Mouse (Mus musculus) thymus, postnatal 4 days (tissue): Measurements from ENCODE around the gene Nppb.

ENCODE experiments used
- DNase-seq: peaks from one replicate; pipeline ENCODE4 v3.0.0; 2021

The Nppb gene

GRCm38 (mm10) chr4:147978391-147978790, 7.2 kb upstream of the Nppb start:
- no peak for DNase-seq

- DNase-seq: no peak
Observed at GRCm38 (mm10) chr4:147979441-147979860, 6.1 kb upstream of the Nppb start.

- DNase-seq: no peak
Observed at GRCm38 (mm10) chr4:147993571-147994095, 8.0 kb downstream of the Nppb start.

- DNase-seq: no peak
Observed at GRCm38 (mm10) chr4:147995311-147995710, 9.7 kb downstream of the Nppb start.

- no peak for DNase-seq
Observed at GRCm38 (mm10) chr4:148000202-148000772, 14.7 kb downstream of the Nppb start, which contains the start of gene Nppa. TSS of gene Nppa (plus strand) at chr4:148000722.

GRCm38 (mm10) chr4:148001013-148001789, 15.6 kb downstream of the Nppb start:
- no peak for DNase-seq

- no peak for DNase-seq
Observed at GRCm38 (mm10) chr4:148001866-148002265, 16.3 kb downstream of the Nppb start.

- no peak for DNase-seq
Observed at GRCm38 (mm10) chr4:148004361-148004760, 18.8 kb downstream of the Nppb start.

- DNase-seq: peak; percentile 34
Observed at GRCm38 (mm10) chr4:148008412-148008811, 22.8 kb downstream of the Nppb start.

- no peak for DNase-seq
Observed at GRCm38 (mm10) chr4:148009641-148010040, 24.1 kb downstream of the Nppb start.

- DNase-seq: no peak
Observed at GRCm38 (mm10) chr4:148011332-148011731, 25.7 kb downstream of the Nppb start.

GRCm38 (mm10) chr4:148012216-148012615, 26.6 kb downstream of the Nppb start:
- DNase-seq: no peak

- peak; percentile 22 for DNase-seq
Observed at GRCm38 (mm10) chr4:148015418-148015817, 29.8 kb downstream of the Nppb start.

- DNase-seq: no peak
Observed at GRCm38 (mm10) chr4:148016981-148017380, 31.4 kb downstream of the Nppb start.

GRCm38 (mm10) chr4:148018410-148018809, 32.8 kb downstream of the Nppb start:
- DNase-seq: no peak

GRCm38 (mm10) chr4:148024003-148024402, 38.4 kb downstream of the Nppb start:
- DNase-seq: no peak

GRCm38 (mm10) chr4:148029297-148029696, 43.7 kb downstream of the Nppb start:
- DNase-seq: no peak

- DNase-seq: no peak
Observed at GRCm38 (mm10) chr4:148030506-148030905, 44.9 kb downstream of the Nppb start.

GRCm38 (mm10) chr4:148033858-148034410, 48.3 kb downstream of the Nppb start:
- DNase-seq: no peak

- DNase-seq: no peak
Observed at GRCm38 (mm10) chr4:148035440-148035839, 49.9 kb downstream of the Nppb start.
